ENCODE assay signal across 9 mouse cellular contexts in the genomic region with DNA sequence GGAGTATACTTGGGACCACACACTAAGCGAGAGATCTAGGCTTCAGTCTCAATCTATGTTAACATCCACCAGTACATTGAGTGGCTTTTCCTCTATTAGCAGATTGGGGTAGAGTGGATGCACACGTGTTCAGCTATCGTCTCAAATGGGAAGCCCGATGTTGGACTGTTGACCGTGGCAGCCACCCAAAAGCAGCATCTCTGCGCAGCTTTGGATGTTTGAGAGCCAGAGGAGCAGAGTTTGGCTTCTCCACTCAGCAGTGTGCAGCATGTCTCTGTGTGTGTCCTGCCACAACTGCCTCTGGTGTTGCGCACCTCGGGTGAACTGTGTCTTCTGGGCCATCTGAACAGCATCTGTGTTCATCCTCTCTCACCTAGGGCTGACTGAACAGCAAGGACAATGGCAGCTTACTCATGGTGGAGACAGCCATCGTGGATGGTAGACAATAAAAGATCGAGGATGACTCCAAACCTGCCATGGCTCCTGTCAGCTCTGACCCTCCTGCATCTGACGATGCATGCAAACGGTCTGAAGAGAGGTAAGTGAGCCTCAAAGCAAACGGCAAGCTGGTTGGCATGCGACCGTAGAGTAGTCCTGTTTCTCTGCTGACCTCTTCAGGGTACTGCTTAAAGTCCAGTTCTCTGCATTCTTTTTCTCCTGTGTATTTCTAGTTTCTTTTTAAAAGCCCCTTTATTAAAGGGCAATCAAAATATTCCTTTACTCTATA.
DNase-seq lines count a peak whose midpoint lies in the region; ATAC-seq lines count a peak whose summit lies in the region.
"Had no signal": no experiment of that assay in that cellular context is flagged by ENCODE, and none has a peak within 500 bp of the region (broad histone marks: within the 10 kb centered on the region; RNA-seq: fewer than 3 reads in every experiment).

No protein-coding gene starts in this region.

- no peak for DNase-seq in kidney, adult 9 months
- no peak for DNase-seq in neural tube, embryonic 10.5 days (ENCODE audit: extremely low spot score, low spot score)
- DNase-seq in lung, postnatal 10 days, result peak; percentile 70
- DNase-seq in embryo, embryonic 10 days (ENCODE audit: low spot score), result no peak
- DNase-seq in spleen, adult 18-20 months, result no peak

- peak; percentile 24; the same call in 1 of the 2 replicates for ATAC-seq in kidney, embryonic 15.5 days (replicated peaks; ENCODE audit: low FRiP score)
- no peak for ATAC-seq in neural tube, embryonic 13.5 days (ENCODE audit: low read depth)
- ATAC-seq in heart, embryonic 15.5 days (replicated peaks; ENCODE audit: insufficient number of reproducible peaks, insufficient read depth, low FRiP score, low read depth), result 0 out of 2 replicates have a peak, but pooled peaks have one; percentile 28

- no peaks in the 10 kb centered on the region for H3K9me3 ChIP-seq in kidney, embryonic 15.5 days (replicated peaks)
- no peaks in the 10 kb centered on the region for H3K9me3 ChIP-seq in neural tube, embryonic 13.5 days
- H3K9me3 ChIP-seq in heart, embryonic 15.5 days (replicated peaks), result no peaks in the 10 kb centered on the region
- H3K9me3 ChIP-seq: limb, embryonic 15.5 days had no signal

- peak overlapping the region; percentile 54 for H3K27ac ChIP-seq in kidney, embryonic 15.5 days
- H3K27ac ChIP-seq in neural tube, embryonic 13.5 days (replicated peaks), result 0 out of 2 replicates have a peak overlapping the region, but pooled peaks have one; percentile 15
- H3K27ac ChIP-seq in heart, embryonic 15.5 days, result no peak overlapping the region
- H3K27ac ChIP-seq: limb, embryonic 15.5 days had no signal

- no peak overlapping the region for H3K9ac ChIP-seq in kidney, embryonic 15.5 days
- H3K9ac ChIP-seq in neural tube, embryonic 13.5 days, result no peak overlapping the region
- no peak overlapping the region for H3K9ac ChIP-seq in heart, embryonic 15.5 days
- H3K9ac ChIP-seq: limb, embryonic 15.5 days had no signal

- WGBS in kidney, embryonic 15.5 days, result 70% methylated on average over 15 of the region's 15 CpGs
- WGBS in neural tube, embryonic 13.5 days, result 82% methylated on average over 15 of the region's 15 CpGs
- whole genome bisulfite sequencing in heart, embryonic 15.5 days, result 69% methylated on average over 15 of the region's 15 CpGs

- H3K27me3 ChIP-seq in kidney, embryonic 15.5 days, result no peaks in the 10 kb centered on the region
- H3K27me3 ChIP-seq in neural tube, embryonic 13.5 days, result no peaks in the 10 kb centered on the region
- H3K27me3 ChIP-seq in heart, embryonic 15.5 days, result no peaks in the 10 kb centered on the region
- H3K27me3 ChIP-seq: limb, embryonic 15.5 days had no signal

- H3K4me2 ChIP-seq in kidney, embryonic 15.5 days, result no peak overlapping the region; the same call in 1 of the 2 replicates
- no peak overlapping the region for H3K4me2 ChIP-seq in neural tube, embryonic 13.5 days
- no peak overlapping the region for H3K4me2 ChIP-seq in heart, embryonic 15.5 days
- H3K4me2 ChIP-seq: limb, embryonic 15.5 days had no signal

- H3K4me3 ChIP-seq in kidney, embryonic 15.5 days (replicated peaks), result no peak overlapping the region
- no peak overlapping the region for H3K4me3 ChIP-seq in neural tube, embryonic 13.5 days
- no peak overlapping the region for H3K4me3 ChIP-seq in heart, embryonic 15.5 days
- H3K4me3 ChIP-seq: limb, embryonic 15.5 days had no signal

- H3K36me3 ChIP-seq in kidney, embryonic 15.5 days, result peaks cover 27% of the 10 kb centered on the region
- peaks cover 23% of the 10 kb centered on the region for H3K36me3 ChIP-seq in neural tube, embryonic 13.5 days
- peaks cover 21% of the 10 kb centered on the region; the same call in 1 of the 2 replicates for H3K36me3 ChIP-seq in heart, embryonic 15.5 days

- peaks cover 20% of the 10 kb centered on the region for H3K4me1 ChIP-seq in kidney, embryonic 15.5 days
- peaks cover 23% of the 10 kb centered on the region for H3K4me1 ChIP-seq in neural tube, embryonic 13.5 days (replicated peaks)
- peaks cover 30% of the 10 kb centered on the region for H3K4me1 ChIP-seq in heart, embryonic 15.5 days (replicated peaks)
